Mouse (Mus musculus) limb, embryonic 10.5 days (tissue): ENCODE data around the gene Lbhd1. TPM values are rescaled to one million over a fixed set of nuclear protein-coding genes. Genes with fewer than 3 reads are reported as not detected.
A peak's percentile ranks its signal among the peaks of the same experiment; 100 is the strongest.
"Not testable (repeated sequence)": the region's sequence is repeated elsewhere in the genome, so short reads cannot be mapped to it uniquely, and the experiment has no call there.

Experiments
- DNase-seq: peaks from one replicate; pipeline ENCODE4 v3.0.0-alpha.2; 2017; ENCODE audit warnings: low spot score
- H3K27ac ChIP-seq: fragments of 300-500 bp; sonication (generic); 2 replicates; pipeline ENCODE4 v1.5.1; 2016; ENCODE audit warnings: mild to moderate bottlenecking
- H3K27me3 ChIP-seq: fragments of 300-500 bp; sonication (generic); 2 replicates; pipeline ENCODE4 v1.6.1; 2016; ENCODE audit warnings: low read depth, mild to moderate bottlenecking; ENCODE audit not compliant: poor library complexity, severe bottlenecking
- H3K36me3 ChIP-seq: fragments of 300-500 bp; sonication (generic); 2 replicates; pipeline ENCODE4 v1.6.1; 2016; ENCODE audit warnings: mild to moderate bottlenecking, moderate library complexity
- H3K4me1 ChIP-seq: fragments of 300-500 bp; sonication (generic); 2 replicates; pipeline ENCODE4 v1.6.1; 2016
- H3K4me3 ChIP-seq: fragments of 300-500 bp; sonication (generic); 2 replicates; pipeline ENCODE4 v1.5.1; 2016; ENCODE audit warnings: mild to moderate bottlenecking, moderate library complexity
- H3K9me3 ChIP-seq: fragments of 300-500 bp; sonication (generic); replicated peaks from 2 replicates; pipeline ENCODE4 v1.6.1; 2016; ENCODE audit warnings: mild to moderate bottlenecking
- WGBS: fragments of 180-500 bp; shearing (Covaris S2); methylation state at CpG from one replicate; pipeline ENCODE4 v1.1.7; 2016; 5-methylcytosine and 5-hydroxymethylcytosine counted together
- polyA plus RNA-seq: library from polyadenylated mRNA; unstranded; fragments of >200 nt; fragmentation: Nextera tagmentation; extraction: Ambion mirVana; gene quantifications from 2 replicates; pipeline ENCODE4 v1.2.1, GENCODE M21; 2016

The Lbhd1 gene
- 110 and 149 TPM in 2 replicates for polyA plus RNA-seq

DNA sequence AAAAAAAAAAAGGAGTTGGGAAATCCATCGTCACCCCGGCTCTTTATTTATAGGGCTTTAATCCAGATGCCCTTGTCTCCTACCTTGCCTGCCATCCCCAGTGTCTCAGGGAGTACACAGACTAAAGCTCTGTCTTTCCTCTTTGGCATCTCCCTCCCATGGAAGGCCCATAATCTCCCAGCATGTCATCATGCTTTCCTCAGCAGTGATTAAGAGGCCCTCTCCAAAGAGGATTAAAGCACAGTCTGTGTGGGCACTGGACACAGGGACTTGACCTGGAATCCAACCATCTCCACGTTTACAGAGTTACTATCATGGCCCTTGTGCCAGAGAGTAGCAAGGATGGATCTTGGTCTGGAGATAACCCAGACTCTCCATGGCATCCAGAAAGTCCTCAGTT is at the start of gene Lbhd1, which contains the start of gene Gm49403:
Gene Lbhd1 (plus strand): TSS at position 117 of the 400 bp plus-strand sequence.
Gene Gm49403 (plus strand): TSS at position 315 of the 400 bp plus-strand sequence.
- peaks cover 18% of the 10 kb centered on the region for H3K4me1 ChIP-seq
- H3K27me3 ChIP-seq: no peaks in the 10 kb centered on the region
- H3K9me3 ChIP-seq: no peaks in the 10 kb centered on the region
- whole genome bisulfite sequencing: 91% methylated on average over 3 of the region's 3 CpGs
- H3K4me3 ChIP-seq: no peak within 1 kb of the TSS
- H3K27ac ChIP-seq: no peak within 1 kb of the TSS
- peaks cover 11% of the 10 kb centered on the region; the same call in 1 of the 2 replicates for H3K36me3 ChIP-seq
- DNase-seq: no peak

DNA sequence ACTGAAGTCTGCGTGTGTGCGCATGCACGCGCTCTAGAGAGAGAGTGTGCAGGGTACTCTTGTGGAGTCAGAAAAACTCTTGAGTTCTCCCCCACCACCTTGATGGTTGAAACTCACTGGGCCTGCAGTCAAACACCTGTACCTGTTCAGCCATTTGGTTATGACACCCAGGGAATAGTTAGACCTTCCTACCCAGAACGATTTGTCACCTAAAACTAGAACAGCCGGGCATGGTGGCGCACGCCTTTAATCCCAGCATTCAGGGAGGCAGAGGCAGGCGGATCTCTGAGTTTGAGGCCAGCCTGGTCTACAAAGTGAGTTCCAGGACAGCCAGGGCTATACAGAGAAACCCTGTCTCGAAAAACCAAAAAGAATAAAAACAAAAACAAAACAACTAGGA is 47.2 kb upstream of the Lbhd1 start:
- not testable (repeated sequence) for H3K9me3 ChIP-seq, H3K27ac ChIP-seq, DNase-seq, H3K4me3 ChIP-seq, H3K27me3 ChIP-seq
- peaks cover 56% of the 10 kb centered on the region for H3K36me3 ChIP-seq
- H3K4me1 ChIP-seq: peaks cover 41% of the 10 kb centered on the region
- WGBS: 98% methylated on average over 10 of the region's 10 CpGs

DNA sequence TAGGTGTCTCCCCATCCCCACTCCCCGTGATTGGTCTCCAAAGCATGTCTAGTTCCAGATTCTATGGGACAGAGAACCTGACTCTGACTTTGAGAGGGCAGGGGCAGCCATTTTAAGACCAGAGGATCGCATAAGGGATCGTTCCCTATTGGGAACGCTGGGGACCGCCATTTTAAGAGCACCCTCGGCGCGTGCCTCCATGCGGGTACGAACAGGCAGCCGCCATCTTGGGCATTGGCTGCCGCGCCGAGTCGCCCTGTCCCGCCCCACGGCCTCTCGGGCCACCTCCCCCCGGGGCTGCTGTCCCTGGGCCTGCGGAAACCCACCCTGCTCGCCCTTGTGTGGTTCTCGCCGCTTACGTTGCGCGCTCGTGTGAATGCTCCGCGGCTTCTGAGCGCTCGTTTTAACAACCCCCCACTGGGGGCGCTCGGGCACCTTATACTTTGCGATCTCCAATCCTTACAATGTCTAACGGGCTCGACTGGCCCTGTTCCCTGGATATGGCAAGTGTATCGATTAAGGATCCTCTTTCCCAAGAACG is 46.2 kb upstream of the Lbhd1 start, which contains the start of gene Bscl2:
Gene Bscl2 (plus strand): TSS at position 217 of the 541 bp plus-strand sequence.
- Histone ChIP-seq H3K9me3 (no peaks in the 10 kb centered on the region), H3K27ac (peak within 1 kb of the TSS; percentile 94), H3K4me3 (peak within 1 kb of the TSS; percentile 57), H3K4me1 (peaks cover 41% of the 10 kb centered on the region), H3K27me3 (no peaks in the 10 kb centered on the region), H3K36me3 (peaks cover 54% of the 10 kb centered on the region)
- peak; percentile 88 for DNase-seq
- 1% methylated on average over 38 of the region's 38 CpGs for WGBS

- peak; percentile 58 for DNase-seq
- no peaks in the 10 kb centered on the region for H3K27me3 ChIP-seq
- peak overlapping the region; percentile 94 for H3K27ac ChIP-seq
- peaks cover 52% of the 10 kb centered on the region for H3K36me3 ChIP-seq
- peak overlapping the region; percentile 57 for H3K4me3 ChIP-seq
- H3K4me1 ChIP-seq: peaks cover 41% of the 10 kb centered on the region
- WGBS: 23% methylated on average over 15 of the region's 15 CpGs
- H3K9me3 ChIP-seq: no peaks in the 10 kb centered on the region
These were observed 45.3 kb upstream of the Lbhd1 start for GRCm38 (mm10) chr19:8838041-8838730.

DNA sequence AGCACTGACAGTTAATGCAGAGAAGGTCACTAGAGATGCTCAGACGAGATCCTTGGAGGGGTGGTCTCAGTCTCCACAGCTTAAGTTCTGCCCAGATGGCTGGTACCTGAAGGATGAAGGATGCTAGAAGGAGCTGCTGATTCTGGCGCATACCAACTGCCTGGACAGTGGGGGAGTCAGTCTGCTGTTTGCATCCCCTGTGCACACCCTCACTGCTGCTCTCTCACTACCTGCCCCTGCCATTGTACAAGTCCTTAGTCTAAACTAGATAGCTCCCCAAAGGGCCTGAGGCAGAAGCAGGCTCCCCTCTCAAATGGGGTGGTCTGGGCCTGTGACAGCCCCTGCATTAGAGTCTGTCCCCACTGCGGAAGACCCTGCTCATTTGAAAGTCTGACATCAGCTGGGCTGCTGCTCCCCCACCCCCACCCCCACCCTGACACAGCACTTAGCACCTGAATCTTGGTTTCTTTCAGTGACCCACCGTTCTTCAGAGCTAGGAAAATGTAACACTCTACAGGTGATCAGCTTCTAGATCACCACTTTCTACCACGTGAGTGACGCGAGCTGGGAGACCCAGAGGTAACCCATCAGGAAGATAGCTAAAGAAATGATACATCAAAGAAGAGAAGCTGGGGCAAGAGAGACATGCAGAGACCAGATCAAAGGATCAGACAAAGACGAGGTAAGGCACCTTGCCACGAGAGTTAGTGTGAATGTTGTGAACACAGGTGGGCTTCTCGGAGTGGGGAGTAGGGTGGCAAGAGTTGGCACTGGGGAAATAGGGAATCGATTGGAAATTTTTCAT is 44.2 kb upstream of the Lbhd1 start, which contains the start of gene Gng3:
Gene Gng3 (minus strand): TSS at position 92 of the 805 bp plus-strand sequence.
- Histone ChIP-seq H3K4me3 (peak within 1 kb of the TSS; percentile 57), H3K36me3 (peaks cover 41% of the 10 kb centered on the region), H3K27ac (peak within 1 kb of the TSS; percentile 94), H3K9me3 (no peaks in the 10 kb centered on the region), H3K27me3 (no peaks in the 10 kb centered on the region), H3K4me1 (peaks cover 41% of the 10 kb centered on the region)
- DNase-seq: no peak
- 41% methylated on average over 11 of the region's 11 CpGs for WGBS

- no peaks in the 10 kb centered on the region for H3K9me3 ChIP-seq
- DNase-seq: peak; percentile 65
- H3K4me1 ChIP-seq: peaks cover 41% of the 10 kb centered on the region
- 22% methylated on average over 29 of the region's 29 CpGs for WGBS
- H3K27me3 ChIP-seq: no peaks in the 10 kb centered on the region
- peak overlapping the region; percentile 53 for H3K4me3 ChIP-seq
- H3K27ac ChIP-seq: peak overlapping the region; percentile 73
- peaks cover 36% of the 10 kb centered on the region for H3K36me3 ChIP-seq
These were observed 43.4 kb upstream of the Lbhd1 start for GRCm38 (mm10) chr19:8839908-8840791.

DNA sequence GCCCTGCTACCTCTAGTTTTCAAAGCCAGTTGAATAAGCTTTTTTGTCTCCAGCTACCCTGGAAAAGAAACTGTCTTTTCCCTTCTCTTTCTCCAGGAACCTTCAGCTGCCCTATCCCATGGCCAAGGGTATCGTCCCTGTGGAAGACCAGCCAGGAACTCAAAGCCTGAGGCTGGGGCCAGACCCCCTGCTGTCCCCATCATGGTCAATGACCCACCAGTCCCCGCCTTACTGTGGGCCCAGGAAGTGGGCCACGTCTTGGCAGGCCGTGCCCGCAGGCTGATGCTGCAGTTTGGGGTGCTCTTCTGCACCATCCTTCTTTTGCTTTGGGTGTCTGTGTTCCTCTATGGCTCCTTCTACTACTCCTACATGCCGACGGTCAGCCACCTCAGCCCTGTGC is 42.5 kb upstream of the Lbhd1 start:
- peaks cover 41% of the 10 kb centered on the region for H3K4me1 ChIP-seq
- peak overlapping the region; percentile 53 for H3K4me3 ChIP-seq
- H3K36me3 ChIP-seq: peaks cover 33% of the 10 kb centered on the region
- no peak for DNase-seq
- no peaks in the 10 kb centered on the region for H3K9me3 ChIP-seq
- no peaks in the 10 kb centered on the region for H3K27me3 ChIP-seq
- no peak overlapping the region for H3K27ac ChIP-seq
- WGBS: 95% methylated on average over 7 of the region's 7 CpGs

DNA sequence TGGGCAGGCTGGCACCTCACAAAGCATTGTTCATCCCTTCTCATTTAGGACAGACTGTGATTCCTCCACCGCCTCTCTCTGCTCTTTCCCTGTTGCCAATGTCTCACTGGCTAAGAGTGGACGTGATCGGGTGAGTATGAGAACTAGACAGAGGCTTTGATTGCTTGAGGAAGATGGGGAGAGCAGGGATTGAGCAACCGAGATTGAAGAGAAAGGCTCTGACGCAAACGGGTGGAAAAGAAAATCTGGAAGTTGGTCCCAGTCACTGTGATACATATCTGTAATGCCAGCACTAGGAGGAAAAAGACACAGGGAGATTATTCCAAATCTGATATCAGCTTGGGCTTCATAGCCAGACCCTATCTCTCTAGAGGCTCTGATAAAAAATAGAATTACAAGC is 40.6 kb upstream of the Lbhd1 start:
- H3K27me3 ChIP-seq: no peaks in the 10 kb centered on the region

GRCm38 (mm10) chr19:8844371-8845129 is 39.0 kb upstream of the Lbhd1 start:
- H3K9me3 ChIP-seq: no peaks in the 10 kb centered on the region
- no peak overlapping the region for H3K27ac ChIP-seq
- no peaks in the 10 kb centered on the region for H3K27me3 ChIP-seq
- peak; percentile 77 for DNase-seq
- H3K36me3 ChIP-seq: peaks cover 57% of the 10 kb centered on the region
- H3K4me3 ChIP-seq: no peak overlapping the region
- peaks cover 16% of the 10 kb centered on the region for H3K4me1 ChIP-seq
- 70% methylated on average over 5 of the region's 5 CpGs for WGBS

More for the DNA sequence above, 40.6 kb upstream of the Lbhd1 start:
- peaks cover 49% of the 10 kb centered on the region for H3K36me3 ChIP-seq
- H3K4me1 ChIP-seq: peaks cover 31% of the 10 kb centered on the region
- 87% methylated on average over 6 of the region's 6 CpGs for WGBS
- H3K4me3 ChIP-seq: no peak overlapping the region
- H3K27ac ChIP-seq: no peak overlapping the region
- no peak for DNase-seq
- H3K9me3 ChIP-seq: no peaks in the 10 kb centered on the region

GRCm38 (mm10) chr19:8848356-8848755 is 35.2 kb upstream of the Lbhd1 start:
- Histone ChIP-seq H3K9me3 (no peaks in the 10 kb centered on the region), H3K27ac (no peak overlapping the region), H3K36me3 (peaks cover 37% of the 10 kb centered on the region), H3K4me1 (peaks cover 15% of the 10 kb centered on the region), H3K4me3 (no peak overlapping the region), H3K27me3 (no peaks in the 10 kb centered on the region)
- DNase-seq: no peak
- WGBS: 77% methylated on average over 5 of the region's 5 CpGs

GRCm38 (mm10) chr19:8850402-8850901 is 33.1 kb upstream of the Lbhd1 start, which contains the start of gene Lrrn4cl:
Gene Lrrn4cl (plus strand): TSS chr19:8850768.
- Histone ChIP-seq H3K36me3 (peaks cover 33% of the 10 kb centered on the region), H3K27me3 (no peaks in the 10 kb centered on the region), H3K9me3 (no peaks in the 10 kb centered on the region), H3K27ac (0 out of 2 replicates have a peak within 1 kb of the TSS, but pooled peaks have one; percentile 46), H3K4me1 (peaks cover 15% of the 10 kb centered on the region), H3K4me3 (0 out of 2 replicates have a peak within 1 kb of the TSS, but pooled peaks have one; percentile 3)
- 28% methylated on average over 7 of the region's 7 CpGs for WGBS
- DNase-seq: no peak
